ENCODE assay signal across 8 mouse cellular contexts in the genomic region with DNA sequence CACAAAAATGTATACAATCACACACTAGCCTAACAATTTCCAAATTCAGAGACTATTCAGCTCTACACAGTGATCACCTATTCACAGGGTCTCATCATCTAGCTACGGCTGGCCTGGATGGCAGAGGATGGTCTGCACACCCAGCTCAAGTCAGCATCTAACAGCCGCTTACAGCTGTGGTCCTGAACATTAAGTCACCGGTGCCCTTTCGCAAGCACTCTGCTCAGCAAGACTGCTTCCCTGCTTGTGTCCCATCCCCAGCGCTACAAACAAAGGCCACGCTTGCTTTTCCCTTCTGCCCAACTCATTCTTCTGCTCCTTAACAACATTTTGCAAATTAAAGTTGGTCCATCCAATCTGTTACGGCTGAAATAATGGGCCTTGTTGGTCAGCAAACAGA. TPM values are rescaled to one million over a fixed set of nuclear protein-coding genes. Genes with fewer than 3 reads are reported as not detected.
A peak's percentile ranks its signal among the peaks of the same experiment; 100 is the strongest.
DNase-seq lines count a peak whose midpoint lies in the region; ATAC-seq lines count a peak whose summit lies in the region.

No protein-coding gene starts in this region.

- H3K9ac ChIP-seq in heart, embryonic 14.5 days (ENCODE audit: low read length) = peak overlapping the region; percentile 98; the same call in 1 of the 2 replicates
- H3K9ac ChIP-seq in embryonic facial prominence, embryonic 11.5 days (replicated peaks; ENCODE audit: low read length) = no peak overlapping the region
- no peak overlapping the region for H3K9ac ChIP-seq in intestine, embryonic 15.5 days
- H3K9ac ChIP-seq in midbrain, embryonic 15.5 days = peak overlapping the region; percentile 4; the same call in 1 of the 2 replicates

- ATAC-seq in heart, embryonic 14.5 days (ENCODE audit: insufficient number of reproducible peaks, insufficient read depth, low FRiP score, low read depth) = no peak
- ATAC-seq in embryonic facial prominence, embryonic 11.5 days (replicated peaks; ENCODE audit: insufficient number of reproducible peaks, low FRiP score, low TSS enrichment, low read depth) = no peak
- no peak for ATAC-seq in intestine, embryonic 15.5 days
- ATAC-seq in midbrain, embryonic 15.5 days (replicated peaks) = no peak

- H3K4me3 ChIP-seq in heart, embryonic 14.5 days (ENCODE audit: control insufficient read depth in 1 of 2, insufficient read depth in 1 of 2, low read depth in 1 of 2, low read length in 2 of 2) = 0 out of 4 replicates have a peak overlapping the region, but pooled peaks of 1 of the 2 experiments have one; percentile 95
- H3K4me3 ChIP-seq in embryonic facial prominence, embryonic 11.5 days (ENCODE audit: low read depth, low read length) = no peak overlapping the region
- H3K4me3 ChIP-seq in intestine, embryonic 15.5 days (replicated peaks) = no peak overlapping the region
- H3K4me3 ChIP-seq in midbrain, embryonic 15.5 days = no peak overlapping the region; the same call in 1 of the 2 replicates

- DNase-seq in heart, postnatal 4 days = no peak
- DNase-seq in embryonic facial prominence, embryonic 11.5 days (ENCODE audit: low spot score) = no peak
- DNase-seq in thymus, postnatal 36 days = no peak
- no peak for DNase-seq in gastrocnemius, postnatal 4 days (ENCODE audit: low spot score in 2 of 2)
- DNase-seq in right cerebral cortex, adult 18-20 months = no peak

- no peaks in the 10 kb centered on the region for H3K27me3 ChIP-seq in heart, embryonic 14.5 days (ENCODE audit: control insufficient read depth, insufficient read depth, low read length)
- no peaks in the 10 kb centered on the region for H3K27me3 ChIP-seq in embryonic facial prominence, embryonic 11.5 days (ENCODE audit: control insufficient read depth, insufficient read depth, low read length)
- no peaks in the 10 kb centered on the region for H3K27me3 ChIP-seq in intestine, embryonic 15.5 days (replicated peaks)
- no peaks in the 10 kb centered on the region for H3K27me3 ChIP-seq in midbrain, embryonic 15.5 days (replicated peaks)

- H3K4me1 ChIP-seq in heart, embryonic 14.5 days (ENCODE audit: control insufficient read depth in 2 of 2, insufficient read depth in 2 of 2, low read length in 2 of 2) = peaks cover 22 to 40% of the 10 kb centered on the region in 2 experiments
- H3K4me1 ChIP-seq in embryonic facial prominence, embryonic 11.5 days (ENCODE audit: control insufficient read depth, insufficient read depth, low read length) = no peaks in the 10 kb centered on the region
- H3K4me1 ChIP-seq in intestine, embryonic 15.5 days (replicated peaks) = peaks cover 27% of the 10 kb centered on the region; the same call in 1 of the 2 replicates
- peaks cover 29% of the 10 kb centered on the region for H3K4me1 ChIP-seq in midbrain, embryonic 15.5 days

- H3K27ac ChIP-seq in heart, embryonic 14.5 days (replicated peaks in 1 of 2; ENCODE audit: control insufficient read depth in 1 of 2, insufficient read depth in 1 of 2, low read depth in 2 of 2, low read length in 2 of 2) = no peak overlapping the region
- H3K27ac ChIP-seq in embryonic facial prominence, embryonic 11.5 days (replicated peaks; ENCODE audit: low read depth, low read length) = no peak overlapping the region
- no peak overlapping the region for H3K27ac ChIP-seq in intestine, embryonic 15.5 days
- no peak overlapping the region for H3K27ac ChIP-seq in midbrain, embryonic 15.5 days

- H3K9me3 ChIP-seq in heart, embryonic 14.5 days (ENCODE audit: control insufficient read depth, low read length) = no peaks in the 10 kb centered on the region
- no peaks in the 10 kb centered on the region for H3K9me3 ChIP-seq in embryonic facial prominence, embryonic 11.5 days (replicated peaks; ENCODE audit: control insufficient read depth, low read length)
- no peaks in the 10 kb centered on the region for H3K9me3 ChIP-seq in intestine, embryonic 15.5 days
- no peaks in the 10 kb centered on the region for H3K9me3 ChIP-seq in midbrain, embryonic 15.5 days

- 82% methylated on average over 7 of the region's 7 CpGs for WGBS in heart, embryonic 14.5 days
- 85% methylated on average over 7 of the region's 7 CpGs for WGBS in embryonic facial prominence, embryonic 11.5 days
- 73% methylated on average over 7 of the region's 7 CpGs for WGBS in intestine, embryonic 15.5 days
- WGBS in midbrain, embryonic 15.5 days = 55% methylated on average over 7 of the region's 7 CpGs

- peak overlapping the region; percentile 89; the same call in 1 of the 2 replicates for H3K4me2 ChIP-seq in heart, embryonic 14.5 days (ENCODE audit: low read length)
- H3K4me2 ChIP-seq in embryonic facial prominence, embryonic 11.5 days (ENCODE audit: low read depth, low read length) = peak overlapping the region; percentile 6; the same call in 1 of the 2 replicates
- H3K4me2 ChIP-seq in intestine, embryonic 15.5 days (replicated peaks) = peak overlapping the region; percentile 89
- H3K4me2 ChIP-seq in midbrain, embryonic 15.5 days = peak overlapping the region; percentile 92

- H3K36me3 ChIP-seq in heart, embryonic 14.5 days (ENCODE audit: control insufficient read depth, insufficient read depth, low read length) = peaks cover 27% of the 10 kb centered on the region
- no peaks in the 10 kb centered on the region; the same call in 1 of the 2 replicates for H3K36me3 ChIP-seq in embryonic facial prominence, embryonic 11.5 days (replicated peaks; ENCODE audit: control insufficient read depth, insufficient read depth, low read depth, low read length)
- H3K36me3 ChIP-seq in intestine, embryonic 15.5 days = peaks cover 12% of the 10 kb centered on the region; the same call in 1 of the 2 replicates
- peaks cover 24% of the 10 kb centered on the region for H3K36me3 ChIP-seq in midbrain, embryonic 15.5 days (replicated peaks)

RNA-seq across cellular contexts. Expression of gene Slc25a51, which starts 2.2 kb away (rescaled TPM):
- 74.9 and 77.2 TPM in 2 replicates for polyA plus RNA-seq in heart, embryonic 14.5 days (2014; fragmentation: Nextera tagmentation; extraction: Ambion mirVana)
- 100 to 1,000 TPM; 120 to 124 TPM for total RNA-seq in heart, postnatal 4 days (2021)
- polyA plus RNA-seq in embryonic facial prominence, embryonic 11.5 days (2014; fragmentation: Nextera tagmentation; extraction: Ambion mirVana) = 72.1 and 78.6 TPM in 2 replicates
- 53.1 and 54.2 TPM in 2 replicates for polyA plus RNA-seq in intestine, embryonic 15.5 days (2015; fragmentation: Nextera tagmentation; extraction: Ambion mirVana)
- polyA plus RNA-seq in midbrain, embryonic 15.5 days (2015; fragmentation: Nextera tagmentation; extraction: Ambion mirVana) = 72.1 and 77.6 TPM in 2 replicates
- total RNA-seq in gastrocnemius, postnatal 4 days (2021) = 10 to 100 TPM; 81.9 to 89.9 TPM

Comparison
In these comparisons a context has a peak if more than half of its experiments do, and no peak if none do; other contexts are left out.
1. H3K4me2 ChIP-seq: peak in every context shown above with its lines; median percentile 92 in midbrain, embryonic 15.5 days; 89 in heart, embryonic 14.5 days; 89 in intestine, embryonic 15.5 days; 6 in embryonic facial prominence, embryonic 11.5 days.
2. H3K9ac ChIP-seq: peak in heart, embryonic 14.5 days (single experiment) and midbrain, embryonic 15.5 days (single experiment); none in embryonic facial prominence, embryonic 11.5 days (single experiment) and intestine, embryonic 15.5 days (single experiment).